Mouse (Mus musculus) liver, embryonic 11.5 days (tissue): ENCODE data around the gene Focad. TPM values are rescaled to one million over a fixed set of nuclear protein-coding genes. Genes with fewer than 3 reads are reported as not detected.
A peak's percentile ranks its signal among the peaks of the same experiment; 100 is the strongest.

Experiments
- ATAC-seq: fragments of 200-750 bp; cut with Nextera tagmentation; replicated peaks from 2 replicates; pipeline ENCODE4 v1.8.0; 2017; ENCODE audit warnings: moderate number of reproducible peaks, mild to moderate bottlenecking, moderate TSS enrichment, moderate library complexity; ENCODE audit not compliant: low FRiP score
- DNase-seq: peaks from one replicate; pipeline ENCODE4 v3.0.0-alpha.2; 2017; ENCODE audit warnings: low spot score
- H3K27ac ChIP-seq: fragments of 300-500 bp; sonication (generic); 2 replicates; pipeline ENCODE4 v1.5.1; 2014; ENCODE audit warnings: mild to moderate bottlenecking, low read depth, low read length, control low read depth
- H3K27me3 ChIP-seq: fragments of 300-500 bp; sonication (generic); replicated peaks from 2 replicates; pipeline ENCODE4 v1.6.1; 2014; ENCODE audit warnings: low read length, mixed read lengths; ENCODE audit not compliant: control insufficient read depth, insufficient read depth
- H3K36me3 ChIP-seq: fragments of 300-500 bp; sonication (generic); 2 replicates; pipeline ENCODE4 v1.6.1; 2014; ENCODE audit warnings: mild to moderate bottlenecking, low read length, moderate library complexity, mixed read lengths; ENCODE audit not compliant: control insufficient read depth, insufficient read depth
- H3K4me1 ChIP-seq: fragments of 300-500 bp; sonication (generic); replicated peaks from 2 replicates; pipeline ENCODE4 v1.6.1; 2014; ENCODE audit warnings: low read length, mixed read lengths; ENCODE audit not compliant: control insufficient read depth, insufficient read depth
- H3K4me2 ChIP-seq: fragments of 300-500 bp; sonication (generic); 2 replicates; pipeline ENCODE4 v1.6.1; 2014; ENCODE audit warnings: mild to moderate bottlenecking, control low read depth, moderate library complexity
- H3K4me3 ChIP-seq: fragments of 300-500 bp; sonication (generic); 2 replicates; pipeline ENCODE4 v1.5.1; 2014; ENCODE audit warnings: low read depth, low read length, control low read depth
- H3K9ac ChIP-seq: fragments of 300-500 bp; sonication (generic); 2 replicates; pipeline ENCODE4 v1.6.1; 2014; ENCODE audit warnings: low read depth, low read length, control low read depth
- H3K9me3 ChIP-seq: fragments of 300-500 bp; sonication (generic); 2 replicates; pipeline ENCODE4 v1.6.1; 2016; ENCODE audit warnings: low read length, inconsistent platforms, mixed read lengths; ENCODE audit not compliant: control insufficient read depth
- WGBS: fragments of 180-500 bp; shearing (Covaris S2); extraction: QIAGEN DNeasy Blood & Tissue Kit; methylation state at CpG from one replicate; pipeline ENCODE4 v1.1.7; 2014; 5-methylcytosine and 5-hydroxymethylcytosine counted together
- polyA plus RNA-seq: library from polyadenylated mRNA; unstranded; fragments of >200 nt; fragmentation: Nextera tagmentation; extraction: Ambion mirVana; gene quantifications from 2 replicates; pipeline ENCODE4 v1.2.1, GENCODE M21; 2014

Gene Focad
- polyA plus RNA-seq, 1 experiment from 2014 or later = 23.2 TPM

DNA sequence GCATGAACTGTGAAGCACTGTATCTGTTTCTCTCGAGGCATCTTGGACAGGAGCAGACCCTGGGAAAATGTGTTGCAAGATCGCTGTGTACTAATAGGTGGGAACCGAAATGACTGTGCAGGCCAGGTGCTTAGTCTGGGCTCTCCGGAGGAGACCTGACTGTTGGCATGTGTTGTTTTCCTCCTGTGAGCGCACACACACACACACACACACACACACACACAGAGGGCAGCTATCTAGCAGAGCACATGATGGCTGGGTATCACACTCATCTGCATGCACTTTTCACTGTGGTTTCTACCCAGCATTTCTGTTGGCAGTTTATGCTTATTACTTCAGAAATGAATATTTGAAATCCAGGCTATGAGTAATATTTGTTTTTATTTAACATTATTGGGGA, 231.0 kb downstream of the Focad start:
- ATAC-seq (no peak), DNase-seq (no peak)
- WGBS = 90% methylated on average over 5 of the region's 5 CpGs
- Histone ChIP-seq H3K27ac (no peak overlapping the region), H3K9me3 (no peaks in the 10 kb centered on the region), H3K4me2 (no peak overlapping the region), H3K36me3 (no peaks in the 10 kb centered on the region), H3K27me3 (no peaks in the 10 kb centered on the region), H3K9ac (no peak overlapping the region), H3K4me3 (no peak overlapping the region), H3K4me1 (no peaks in the 10 kb centered on the region)

DNA sequence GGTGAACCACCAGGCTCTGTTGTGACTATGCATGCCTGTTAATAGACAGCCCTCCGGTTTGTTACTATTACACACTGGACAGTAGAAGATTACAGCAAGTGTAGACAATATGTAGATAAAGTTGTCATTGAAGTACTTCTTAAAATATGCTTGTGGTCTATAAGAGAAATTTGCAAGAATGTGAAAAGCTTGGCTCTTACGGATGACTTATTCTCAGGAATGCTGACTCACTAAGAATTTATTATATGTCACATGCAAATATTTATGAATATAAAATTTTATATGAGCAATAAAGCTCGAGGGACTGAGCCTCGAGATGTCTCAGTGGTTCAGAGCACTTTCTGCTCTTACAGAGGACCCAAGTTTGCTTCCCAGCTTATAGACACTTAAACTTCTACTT, 240.1 kb downstream of the Focad start:
- Histone ChIP-seq H3K27me3 (no peaks in the 10 kb centered on the region), H3K4me1 (no peaks in the 10 kb centered on the region), H3K36me3 (no peaks in the 10 kb centered on the region), H3K4me2 (no peak overlapping the region), H3K4me3 (no peak overlapping the region), H3K9ac (no peak overlapping the region), H3K27ac (no peak overlapping the region), H3K9me3 (no peaks in the 10 kb centered on the region)
- WGBS = 79% methylated on average over 4 of the region's 4 CpGs
- DNase-seq (no peak), ATAC-seq (no peak)

DNA sequence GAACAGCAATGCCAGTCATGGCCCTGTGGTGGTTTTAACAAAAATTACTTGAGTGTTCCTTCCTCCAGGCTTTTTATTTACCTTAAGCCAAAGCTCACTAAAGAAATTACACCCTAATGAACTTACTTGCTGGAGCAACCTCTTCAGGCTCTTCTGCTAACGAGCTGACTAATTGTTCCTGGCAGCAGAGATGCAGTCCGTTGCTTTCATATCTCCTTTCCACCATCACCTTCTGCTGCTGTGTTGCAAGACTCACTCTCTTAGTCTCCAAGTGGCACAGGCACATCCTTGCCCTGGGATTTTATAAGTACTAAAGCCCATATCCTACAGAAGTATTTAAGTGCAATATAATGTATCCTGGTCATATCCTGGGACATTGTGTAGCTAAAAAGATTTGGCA, 242.3 kb downstream of the Focad start:
- Histone ChIP-seq H3K27me3 (no peaks in the 10 kb centered on the region), H3K9ac (no peak overlapping the region), H3K4me1 (no peaks in the 10 kb centered on the region), H3K27ac (no peak overlapping the region), H3K36me3 (no peaks in the 10 kb centered on the region), H3K4me2 (no peak overlapping the region), H3K4me3 (no peak overlapping the region), H3K9me3 (no peaks in the 10 kb centered on the region)
- 59% methylated on average over 2 of the region's 2 CpGs for WGBS
- DNase-seq (no peak), ATAC-seq (no peak)

DNA sequence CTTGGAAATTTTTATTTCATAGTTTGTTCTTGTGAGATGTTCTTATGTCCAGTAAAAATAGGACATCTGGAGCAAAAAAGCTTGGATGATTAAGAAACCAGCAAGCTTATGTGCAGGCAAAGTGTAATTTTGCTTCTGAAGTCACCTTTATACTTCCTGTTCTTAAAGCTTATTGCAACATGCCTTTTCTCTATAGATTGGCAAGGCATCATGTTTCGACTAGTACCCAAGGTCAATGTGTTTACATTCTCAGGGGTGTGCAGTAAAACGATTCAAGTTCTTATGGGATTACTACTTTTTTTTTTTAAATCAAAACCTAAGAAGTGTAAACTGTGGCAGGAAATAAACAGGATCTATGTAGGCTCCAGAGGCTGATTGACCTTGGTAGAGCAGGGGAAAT, 242.9 kb downstream of the Focad start:
- 79% methylated on average over 2 of the region's 2 CpGs for WGBS
- DNase-seq (no peak), ATAC-seq (no peak)
- no peaks in the 10 kb centered on the region for H3K27me3 ChIP-seq
- no peak overlapping the region for H3K4me2 ChIP-seq
- no peaks in the 10 kb centered on the region for H3K36me3 ChIP-seq
- no peak overlapping the region for H3K4me3 ChIP-seq
- H3K9ac ChIP-seq = no peak overlapping the region
- no peaks in the 10 kb centered on the region for H3K4me1 ChIP-seq
- no peak overlapping the region for H3K27ac ChIP-seq
- no peaks in the 10 kb centered on the region for H3K9me3 ChIP-seq

DNA sequence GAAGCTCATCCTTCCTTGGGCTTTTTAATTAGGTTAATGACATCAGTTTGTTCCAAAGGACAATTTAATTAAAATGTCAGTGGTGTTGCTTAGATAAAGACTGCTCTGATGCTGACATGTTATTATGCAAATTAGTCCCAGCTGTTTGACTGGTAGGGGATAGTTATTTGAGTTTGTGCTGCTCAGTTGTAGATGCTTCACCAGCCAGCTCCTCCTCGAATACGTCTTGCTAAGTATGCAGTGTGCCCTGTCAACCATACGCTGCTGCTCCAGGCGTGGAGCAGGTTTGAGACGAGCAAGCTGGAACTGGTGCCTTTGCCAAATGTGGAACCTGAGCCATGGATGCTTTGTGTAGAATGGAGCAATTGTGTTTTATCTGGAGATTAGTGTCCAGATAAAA, 243.7 kb downstream of the Focad start:
- Histone ChIP-seq H3K27me3 (no peaks in the 10 kb centered on the region), H3K36me3 (no peaks in the 10 kb centered on the region), H3K4me1 (no peaks in the 10 kb centered on the region), H3K9me3 (no peaks in the 10 kb centered on the region), H3K4me2 (no peak overlapping the region), H3K4me3 (no peak overlapping the region), H3K9ac (no peak overlapping the region), H3K27ac (no peak overlapping the region)
- WGBS = 80% methylated on average over 5 of the region's 5 CpGs
- no peak for ATAC-seq
- no peak for DNase-seq

DNA sequence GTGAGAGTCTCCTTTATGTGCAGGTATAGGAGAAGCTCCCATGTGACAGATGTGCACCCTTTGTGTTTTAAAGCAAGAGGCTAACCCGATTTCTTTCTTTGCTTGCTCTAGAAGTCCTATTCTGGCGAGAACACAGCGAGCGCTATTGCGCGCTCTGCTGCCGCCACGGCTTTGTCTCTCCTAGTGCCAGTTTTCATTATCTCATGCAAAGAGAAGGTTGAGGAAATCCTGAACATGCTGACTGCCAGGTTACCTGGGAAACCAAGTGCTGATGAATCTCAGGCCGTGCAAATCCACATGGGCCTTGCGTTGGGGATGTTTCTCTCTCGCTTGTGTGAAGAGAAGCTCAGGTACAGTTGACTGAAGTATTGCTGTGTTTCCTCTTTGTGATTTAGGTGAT, 250.0 kb downstream of the Focad start:
- no peaks in the 10 kb centered on the region for H3K27me3 ChIP-seq
- DNase-seq (no peak), ATAC-seq (no peak)
- 93% methylated on average over 11 of the region's 11 CpGs for WGBS
- no peak overlapping the region for H3K9ac ChIP-seq
- H3K4me3 ChIP-seq = no peak overlapping the region
- H3K4me2 ChIP-seq = no peak overlapping the region
- no peaks in the 10 kb centered on the region for H3K9me3 ChIP-seq
- no peaks in the 10 kb centered on the region for H3K4me1 ChIP-seq
- H3K27ac ChIP-seq = no peak overlapping the region
- H3K36me3 ChIP-seq = no peaks in the 10 kb centered on the region

DNA sequence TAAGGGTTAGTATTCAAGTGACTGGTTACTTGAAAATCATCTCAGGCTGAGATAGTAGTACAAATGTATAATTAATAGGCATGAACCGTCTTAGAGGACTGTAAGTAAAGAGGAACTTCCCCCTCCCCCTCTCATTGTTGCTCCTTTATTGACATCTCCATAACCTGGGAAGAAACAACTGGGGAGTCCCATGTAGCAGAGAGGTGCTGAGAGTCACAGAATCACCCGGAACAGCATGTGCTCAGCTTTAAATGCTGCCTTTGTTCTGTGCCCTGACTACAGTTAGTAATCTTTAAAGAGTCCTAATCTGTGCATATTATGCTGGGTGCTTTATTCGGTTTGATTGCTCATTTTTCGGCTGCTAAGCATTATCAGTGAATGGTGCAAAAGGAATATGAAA, 250.6 kb downstream of the Focad start:
- Histone ChIP-seq H3K9me3 (no peaks in the 10 kb centered on the region), H3K27ac (no peak overlapping the region), H3K4me2 (no peak overlapping the region), H3K36me3 (no peaks in the 10 kb centered on the region), H3K27me3 (no peaks in the 10 kb centered on the region), H3K9ac (no peak overlapping the region), H3K4me3 (no peak overlapping the region), H3K4me1 (no peaks in the 10 kb centered on the region)
- no peak for DNase-seq
- ATAC-seq = no peak
- 86% methylated on average over 4 of the region's 4 CpGs for WGBS

DNA sequence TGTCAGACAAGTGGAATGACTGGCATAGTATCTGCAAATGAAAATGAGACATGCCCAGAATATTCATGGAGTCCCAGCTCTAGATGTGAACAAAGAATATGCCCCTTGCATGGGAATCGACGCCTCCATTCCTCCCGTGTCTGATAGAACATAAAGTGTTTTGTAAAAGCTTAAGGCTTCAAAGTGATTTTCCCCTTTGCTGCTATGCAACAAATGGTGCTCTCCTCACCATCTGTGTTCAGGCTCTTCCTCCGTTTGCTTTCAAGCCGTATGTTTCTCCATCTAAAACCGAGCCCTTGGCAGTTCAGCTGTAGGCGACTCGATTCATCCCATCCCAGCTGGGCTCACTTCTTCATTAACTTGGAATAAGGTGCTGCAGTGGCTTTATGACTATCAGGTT, 251.5 kb downstream of the Focad start:
- H3K27me3 ChIP-seq = no peaks in the 10 kb centered on the region
- H3K4me2 ChIP-seq = no peak overlapping the region
- H3K9me3 ChIP-seq = no peaks in the 10 kb centered on the region
- WGBS = 88% methylated on average over 8 of the region's 8 CpGs
- no peak for DNase-seq
- no peak overlapping the region for H3K9ac ChIP-seq
- no peak overlapping the region for H3K27ac ChIP-seq
- no peaks in the 10 kb centered on the region for H3K4me1 ChIP-seq
- no peak for ATAC-seq
- no peak overlapping the region for H3K4me3 ChIP-seq
- H3K36me3 ChIP-seq = no peaks in the 10 kb centered on the region

DNA sequence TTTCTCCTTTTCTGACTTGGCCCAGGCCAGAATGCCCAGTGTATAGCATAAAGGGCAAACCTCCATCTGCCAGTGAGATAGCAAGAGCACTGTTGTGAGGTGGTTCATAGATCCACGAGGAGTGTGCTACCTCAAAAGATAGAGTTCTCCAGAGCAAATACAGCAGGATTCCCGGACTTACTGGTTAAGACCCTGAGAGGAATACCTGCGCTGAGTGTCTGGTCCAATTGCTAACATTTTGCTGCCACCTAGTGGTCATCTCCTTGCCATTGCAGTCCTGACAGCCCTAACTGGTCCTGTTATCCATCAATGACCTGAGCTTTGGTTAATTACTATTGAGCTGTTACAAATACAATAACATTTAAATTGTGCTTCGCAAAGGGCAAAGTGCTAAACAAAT, 256.5 kb downstream of the Focad start:
- whole genome bisulfite sequencing = 4% methylated on average over 4 of the region's 4 CpGs
- peak; percentile 66 for ATAC-seq

More for the DNA sequence above, 256.5 kb downstream of the Focad start:
- peak; percentile 46 for DNase-seq
- H3K9me3 ChIP-seq = no peaks in the 10 kb centered on the region
- no peak overlapping the region for H3K4me3 ChIP-seq
- H3K4me2 ChIP-seq = no peak overlapping the region
- H3K27me3 ChIP-seq = no peaks in the 10 kb centered on the region
- no peak overlapping the region for H3K9ac ChIP-seq
- no peaks in the 10 kb centered on the region for H3K36me3 ChIP-seq
- H3K4me1 ChIP-seq = no peaks in the 10 kb centered on the region
- H3K27ac ChIP-seq = no peak overlapping the region
